Mouse (Mus musculus) hindbrain, postnatal 0 days (tissue): ENCODE results near the gene Epo. TPM values are rescaled to one million over a fixed set of nuclear protein-coding genes. Genes with fewer than 3 reads are reported as not detected.

Experiments
- ATAC-seq: fragments of 200-750 bp; cut with Nextera tagmentation; 2 replicates; pipeline ENCODE4 v1.8.0; 2017; ENCODE audit warnings: mild to moderate bottlenecking, moderate TSS enrichment, moderate library complexity
- DNase-seq: peaks from one replicate; pipeline ENCODE4 v3.0.0-alpha.2; 2015; ENCODE audit warnings: low spot score
- H3K27ac ChIP-seq: fragments of 300-500 bp; sonication (generic); 2 replicates; pipeline ENCODE4 v1.5.1; 2014; ENCODE audit warnings: mild to moderate bottlenecking
- H3K27me3 ChIP-seq: fragments of 300-500 bp; sonication (generic); 2 replicates; pipeline ENCODE4 v1.6.1; 2014; ENCODE audit warnings: low read length, mixed read lengths; ENCODE audit not compliant: insufficient read depth
- H3K36me3 ChIP-seq: fragments of 300-500 bp; sonication (generic); 2 replicates; pipeline ENCODE4 v1.6.1; 2014; ENCODE audit warnings: low read length, mixed read lengths; ENCODE audit not compliant: insufficient read depth
- H3K4me1 ChIP-seq: fragments of 300-500 bp; sonication (generic); 2 replicates; pipeline ENCODE4 v1.6.1; 2014; ENCODE audit warnings: antibody characterized with exemption, low read length, mixed read lengths; ENCODE audit not compliant: insufficient read depth
- H3K4me2 ChIP-seq: fragments of 300-500 bp; sonication (generic); 2 replicates; pipeline ENCODE4 v1.6.1; 2014; ENCODE audit warnings: low read depth, mild to moderate bottlenecking, low read length, moderate library complexity, mixed read lengths
- H3K4me3 ChIP-seq: fragments of 300-500 bp; sonication (generic); 2 replicates; pipeline ENCODE4 v1.5.1; 2014; ENCODE audit warnings: low read length
- H3K9ac ChIP-seq: fragments of 300-500 bp; sonication (generic); replicated peaks from 2 replicates; pipeline ENCODE4 v1.6.1; 2014; ENCODE audit warnings: mild to moderate bottlenecking, low read length, moderate library complexity, mixed read lengths
- H3K9me3 ChIP-seq: fragments of 300-500 bp; sonication (generic); 2 replicates; pipeline ENCODE4 v1.6.1; 2016; ENCODE audit warnings: low read length, mixed read lengths
- CTCF ChIP-seq: IDR thresholded peaks from 2 replicates; pipeline ENCODE4 v1.5.1; 2016; ENCODE audit warnings: antibody characterized with exemption, control low read depth, low read depth
- WGBS: fragments of 180-500 bp; shearing (Covaris S2); extraction: QIAGEN DNeasy Blood & Tissue Kit; methylation state at CpG from one replicate; pipeline ENCODE4 v1.1.7; 2014; 5-methylcytosine and 5-hydroxymethylcytosine counted together
- polyA plus RNA-seq: library from polyadenylated mRNA; unstranded; fragments of >200 nt; fragmentation: Nextera tagmentation; extraction: Ambion mirVana; gene quantifications from 2 replicates; pipeline ENCODE4 v1.2.1, GENCODE M21; 2015
- total RNA-seq: library from RNA; depleted of rRNA; stranded (reverse); fragments of >200 nt; gene quantifications from 2 replicates; pipeline ENCODE4 v1.2.3, GENCODE M21; 2014

The Epo gene
- total and polyA plus RNA-seq, 2 experiments from 2014 or later, result not detected

DNA sequence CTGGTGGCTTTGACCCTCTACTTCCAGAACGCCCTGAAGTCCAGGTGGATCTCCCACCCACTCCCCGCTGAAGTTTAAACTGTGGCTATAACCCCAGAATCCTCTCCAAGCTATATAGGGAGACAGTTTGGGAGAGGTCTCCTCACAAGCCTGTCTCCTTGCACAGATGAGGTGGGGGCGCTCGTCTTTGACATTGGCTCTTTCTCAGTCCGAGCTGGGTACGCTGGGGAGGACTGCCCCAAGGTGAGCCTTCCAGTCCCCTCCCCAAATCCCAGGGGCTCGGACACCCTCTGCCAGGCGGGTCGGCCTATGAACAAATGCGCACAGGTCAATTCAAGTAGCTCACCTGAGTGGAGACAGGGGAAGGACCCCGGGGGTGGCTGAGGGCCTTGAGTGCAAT is 20.9 kb upstream of the Epo start:
- Histone ChIP-seq H3K27ac (peak overlapping the region; percentile 75; the same call in 1 of the 2 replicates), H3K9me3 (no peaks in the 10 kb centered on the region), H3K9ac (peak overlapping the region; percentile 61), H3K36me3 (no peaks in the 10 kb centered on the region), H3K4me1 (no peaks in the 10 kb centered on the region), H3K4me3 (peak overlapping the region; percentile 60), H3K27me3 (no peaks in the 10 kb centered on the region), H3K4me2 (peak overlapping the region; percentile 56)
- ATAC-seq (peak; percentile 52), DNase-seq (no peak)
- WGBS, result 39% methylated on average over 11 of the region's 11 CpGs
- no peak for TF ChIP-seq CTCF

DNA sequence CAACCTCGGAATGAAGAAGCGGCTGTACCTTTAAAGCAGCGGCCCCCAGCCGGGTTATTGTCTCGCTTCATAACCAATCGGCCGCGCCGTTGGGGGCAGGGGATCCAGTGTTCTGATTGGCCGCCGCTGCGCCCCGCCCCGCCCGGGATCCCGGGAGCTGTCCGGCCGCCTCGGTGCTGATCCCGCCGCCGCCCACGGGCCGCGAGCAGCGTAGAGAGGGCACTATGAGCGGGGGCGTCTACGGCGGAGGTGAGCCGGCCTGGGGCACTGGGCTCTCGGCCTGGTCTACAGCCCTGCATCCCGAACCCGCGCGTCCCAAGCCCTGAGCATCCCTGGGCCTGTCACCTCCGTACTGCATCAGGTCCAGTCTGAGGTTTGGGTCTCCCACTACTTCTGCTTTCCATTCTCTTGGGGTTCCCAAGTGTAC is 20.4 kb upstream of the Epo start, which contains the start of gene Actl6b:
Gene Actl6b (plus strand): TSS at position 107 of the 427 bp plus-strand sequence.
- Histone ChIP-seq H3K4me1 (no peaks in the 10 kb centered on the region), H3K4me2 (peak within 1 kb of the TSS; percentile 56), H3K4me3 (peak within 1 kb of the TSS; percentile 60), H3K36me3 (no peaks in the 10 kb centered on the region), H3K9ac (peak within 1 kb of the TSS; percentile 61), H3K27me3 (no peaks in the 10 kb centered on the region), H3K27ac (peak within 1 kb of the TSS; percentile 75), H3K9me3 (no peaks in the 10 kb centered on the region)
- under 1% methylated on average over 37 of the region's 37 CpGs for WGBS
- DNase-seq, result peak; percentile 96
- no peak for TF ChIP-seq CTCF
- peak; percentile 96 for ATAC-seq

DNA sequence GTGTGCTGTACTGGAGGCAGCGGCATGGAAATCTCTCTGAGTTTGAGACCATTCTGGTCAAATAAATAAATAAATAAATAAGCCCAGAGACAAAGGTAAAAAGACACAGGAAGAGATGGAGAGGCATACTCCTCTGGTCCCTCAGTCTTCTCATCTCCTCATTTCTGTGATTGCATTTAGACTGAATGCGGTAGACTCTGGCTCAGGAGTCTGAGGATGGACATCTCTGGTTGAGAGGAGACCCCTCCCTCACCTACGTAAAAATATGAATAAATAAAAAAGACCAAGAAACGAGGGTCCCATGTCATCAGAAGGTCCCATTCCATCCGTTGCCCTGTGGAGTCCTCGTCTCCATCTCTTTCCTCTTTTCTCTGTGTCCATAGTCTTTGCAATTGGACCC is 20.0 kb upstream of the Epo start:
- peak overlapping the region; percentile 75 for H3K27ac ChIP-seq
- peak; percentile 48 for ATAC-seq
- no peak for DNase-seq
- no peaks in the 10 kb centered on the region for H3K36me3 ChIP-seq
- H3K27me3 ChIP-seq, result no peaks in the 10 kb centered on the region
- H3K4me2 ChIP-seq, result peak overlapping the region; percentile 56
- 21% methylated on average over 6 of the region's 6 CpGs for WGBS
- H3K4me3 ChIP-seq, result peak overlapping the region; percentile 60
- no peaks in the 10 kb centered on the region for H3K4me1 ChIP-seq
- no peaks in the 10 kb centered on the region for H3K9me3 ChIP-seq
- peak overlapping the region; percentile 61 for H3K9ac ChIP-seq
- TF ChIP-seq CTCF, result no peak

DNA sequence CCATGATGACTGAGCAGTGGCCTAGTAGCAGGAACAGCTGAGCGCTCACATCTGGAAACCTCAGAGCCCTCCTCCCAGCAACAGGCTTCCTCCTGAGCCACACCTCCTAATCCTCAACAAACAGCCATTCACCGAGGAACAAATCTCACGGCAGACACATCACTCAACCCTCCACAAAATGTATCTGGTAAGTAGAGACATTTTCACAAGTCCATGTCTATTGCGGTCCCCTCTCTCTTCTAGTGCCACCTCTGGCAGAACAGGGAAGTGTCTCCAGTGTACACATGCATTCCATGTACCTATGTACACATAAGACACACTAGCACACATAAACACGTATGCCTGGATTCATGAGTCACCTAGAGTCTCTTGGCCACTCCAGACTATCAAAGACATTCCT is 18.1 kb upstream of the Epo start:
- Histone ChIP-seq H3K27ac (no peak overlapping the region), H3K9ac (no peak overlapping the region), H3K36me3 (no peaks in the 10 kb centered on the region), H3K27me3 (no peaks in the 10 kb centered on the region), H3K4me3 (no peak overlapping the region), H3K4me2 (no peak overlapping the region), H3K4me1 (no peaks in the 10 kb centered on the region), H3K9me3 (no peaks in the 10 kb centered on the region)
- peak; percentile 56 for TF ChIP-seq CTCF
- peak; percentile 38 for DNase-seq
- ATAC-seq, result no peak
- 78% methylated on average over 5 of the region's 5 CpGs for WGBS

DNA sequence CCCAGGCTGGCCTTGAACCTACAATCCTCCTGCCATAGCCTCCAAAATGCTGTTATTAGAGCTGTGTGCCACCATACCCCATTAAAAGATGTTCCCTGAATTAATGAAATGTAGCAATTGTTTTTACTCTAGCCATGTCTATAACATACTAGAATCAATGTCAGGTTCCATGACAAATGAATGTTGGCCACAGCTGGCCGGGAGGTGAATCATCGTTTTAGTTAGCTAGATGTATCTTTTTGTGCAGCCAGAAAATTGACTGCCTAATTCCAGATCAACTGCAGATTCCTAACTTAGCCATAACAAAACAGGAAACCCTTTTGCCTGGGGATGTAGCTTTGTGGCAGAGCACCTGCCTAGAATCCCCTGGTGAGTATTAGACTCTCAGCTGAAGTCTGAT is 16.8 kb upstream of the Epo start:
- WGBS, result 85% methylated on average over 2 of the region's 2 CpGs
- DNase-seq, result no peak

DNA sequence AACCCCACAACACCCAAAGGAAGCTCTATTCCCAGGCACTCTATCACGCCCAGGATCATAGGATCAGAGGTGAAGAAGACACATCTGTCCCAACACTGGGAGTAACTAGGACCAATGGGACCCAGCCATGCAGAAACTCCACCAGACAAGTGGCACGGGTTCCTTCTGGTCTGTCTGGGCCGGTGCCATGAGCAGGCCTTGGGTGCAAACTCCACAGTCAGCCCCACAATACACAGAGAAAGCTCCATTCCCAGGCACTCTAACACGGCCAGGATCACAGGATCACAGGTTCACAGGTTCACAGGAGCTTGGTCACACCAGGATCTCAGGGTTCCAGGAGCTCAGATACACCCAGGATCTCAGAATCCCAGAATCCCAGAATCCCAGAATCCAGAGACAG is 12.6 kb upstream of the Epo start:
- Histone ChIP-seq H3K4me1 (no peaks in the 10 kb centered on the region), H3K9ac (no peak overlapping the region), H3K9me3 (no peaks in the 10 kb centered on the region), H3K36me3 (no peaks in the 10 kb centered on the region), H3K27ac (no peak overlapping the region), H3K4me3 (no peak overlapping the region), H3K4me2 (no peak overlapping the region), H3K27me3 (no peaks in the 10 kb centered on the region)
- 60% methylated on average over 4 of the region's 4 CpGs for WGBS
- ATAC-seq, result no peak
- DNase-seq, result no peak
- TF ChIP-seq CTCF, result no peak

More for the DNA sequence above, 16.8 kb upstream of the Epo start:
- TF ChIP-seq CTCF, result no peak
- Histone ChIP-seq H3K9ac (no peak overlapping the region), H3K4me3 (no peak overlapping the region), H3K9me3 (no peaks in the 10 kb centered on the region), H3K4me2 (no peak overlapping the region), H3K36me3 (no peaks in the 10 kb centered on the region), H3K4me1 (no peaks in the 10 kb centered on the region), H3K27me3 (no peaks in the 10 kb centered on the region), H3K27ac (no peak overlapping the region)
- ATAC-seq, result no peak

DNA sequence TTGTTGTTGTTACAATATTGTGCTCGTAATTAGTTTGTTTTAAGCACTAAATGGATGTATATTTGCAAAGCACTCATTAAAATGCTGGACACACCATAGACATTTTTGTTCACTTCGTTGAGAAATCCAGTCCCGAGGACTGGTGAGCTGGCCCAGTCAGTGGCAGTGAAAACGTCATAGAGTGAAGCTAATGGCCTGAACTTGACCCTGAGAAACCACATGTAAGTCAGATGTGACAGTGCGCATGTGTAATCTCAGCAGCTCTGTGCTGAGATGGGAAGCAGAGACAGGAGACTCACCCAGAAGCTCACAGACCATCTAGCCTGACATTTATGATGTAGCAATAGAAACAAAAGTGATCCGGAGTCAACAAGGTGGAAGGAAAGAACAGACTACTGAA is 11.9 kb upstream of the Epo start:
- Histone ChIP-seq H3K4me2 (no peak overlapping the region), H3K4me3 (no peak overlapping the region), H3K36me3 (no peaks in the 10 kb centered on the region), H3K27ac (no peak overlapping the region), H3K4me1 (no peaks in the 10 kb centered on the region), H3K9ac (no peak overlapping the region), H3K27me3 (no peaks in the 10 kb centered on the region), H3K9me3 (no peaks in the 10 kb centered on the region)
- WGBS, result 63% methylated on average over 6 of the region's 6 CpGs
- DNase-seq, result no peak
- no peak for ATAC-seq
- no peak for TF ChIP-seq CTCF
